Mouse (Mus musculus) embryonic facial prominence, embryonic 15.5 days (tissue): Measurements from ENCODE around the gene Lsm4. TPM values are rescaled to one million over a fixed set of nuclear protein-coding genes. Genes with fewer than 3 reads are reported as not detected.

Experiments
- ATAC-seq: fragments of 200-750 bp; cut with Nextera tagmentation; 2 replicates; pipeline ENCODE4 v1.8.0; 2017; ENCODE audit warnings: low read depth, moderate TSS enrichment; ENCODE audit not compliant: insufficient number of reproducible peaks, low FRiP score, low TSS enrichment
- H3K27ac ChIP-seq: fragments of 300-500 bp; sonication (generic); replicated peaks from 2 replicates; pipeline ENCODE4 v1.5.1; 2015; ENCODE audit warnings: mild to moderate bottlenecking, inconsistent platforms
- H3K27me3 ChIP-seq: fragments of 300-500 bp; sonication (generic); 2 replicates; pipeline ENCODE4 v1.6.1; 2015; ENCODE audit warnings: inconsistent platforms
- H3K36me3 ChIP-seq: fragments of 300-500 bp; sonication (generic); 2 replicates; pipeline ENCODE4 v1.6.1; 2015; ENCODE audit warnings: mild to moderate bottlenecking, inconsistent platforms
- H3K4me1 ChIP-seq: fragments of 300-500 bp; sonication (generic); 2 replicates; pipeline ENCODE4 v1.6.1; 2015; ENCODE audit warnings: inconsistent platforms
- H3K4me2 ChIP-seq: fragments of 300-500 bp; sonication (generic); replicated peaks from 2 replicates; pipeline ENCODE4 v1.6.1; 2015; ENCODE audit warnings: mild to moderate bottlenecking, inconsistent platforms
- H3K4me3 ChIP-seq: fragments of 300-500 bp; sonication (generic); replicated peaks from 2 replicates; pipeline ENCODE4 v1.5.1; 2015; ENCODE audit warnings: mild to moderate bottlenecking, inconsistent platforms
- H3K9ac ChIP-seq: fragments of 300-500 bp; sonication (generic); 2 replicates; pipeline ENCODE4 v1.6.1; 2015; ENCODE audit warnings: inconsistent platforms
- H3K9me3 ChIP-seq: fragments of 300-500 bp; sonication (generic); replicated peaks from 2 replicates; pipeline ENCODE4 v1.6.1; 2016; ENCODE audit warnings: inconsistent platforms
- WGBS: fragments of 180-500 bp; shearing (Covaris S2); methylation state at CpG from one replicate; pipeline ENCODE4 v1.1.7; 2015; 5-methylcytosine and 5-hydroxymethylcytosine counted together
- polyA plus RNA-seq: library from polyadenylated mRNA; unstranded; fragments of >200 nt; fragmentation: Nextera tagmentation; extraction: Ambion mirVana; gene quantifications from 2 replicates; pipeline ENCODE4 v1.2.1, GENCODE M21; 2015

The Lsm4 gene
- polyA plus RNA-seq, result 243 and 244 TPM in 2 replicates

DNA sequence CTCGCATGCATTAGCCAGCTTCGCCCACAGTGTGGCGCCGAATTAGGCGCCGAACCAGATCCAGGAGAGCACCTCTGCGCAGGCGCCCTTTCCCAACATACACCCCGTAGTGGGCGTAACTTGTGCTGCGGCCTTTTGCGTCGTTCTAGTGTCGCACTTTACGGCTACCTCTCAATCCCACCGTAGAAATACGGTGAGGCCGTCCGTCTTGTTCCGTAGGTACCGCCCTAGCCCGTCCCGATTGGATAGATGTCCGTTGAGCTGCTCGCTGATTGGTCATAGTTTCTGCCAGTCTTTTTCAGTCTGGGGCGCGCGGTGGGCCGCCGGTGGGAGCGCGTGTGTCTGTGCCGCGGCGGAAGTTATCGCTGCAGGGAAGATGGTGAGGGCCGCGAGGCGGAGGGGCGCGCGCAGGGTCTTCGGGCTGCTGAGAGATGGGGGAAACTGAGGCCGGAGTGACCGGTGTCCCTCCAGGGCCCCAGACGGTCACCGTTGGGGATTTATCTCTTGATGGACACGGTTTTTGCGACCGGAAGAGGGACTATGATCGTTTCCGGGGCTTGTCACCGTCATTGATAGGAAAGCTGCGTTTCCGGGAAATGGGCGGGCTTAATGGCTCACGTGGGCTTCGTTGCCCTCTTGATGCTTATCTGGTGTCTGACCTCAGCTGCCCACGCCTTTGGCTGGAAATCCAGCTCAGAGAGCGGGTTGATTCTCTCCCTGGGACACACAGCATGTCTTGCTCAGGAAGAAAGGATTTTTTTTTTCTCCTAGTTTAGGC, at the start of gene Lsm4:
Lsm4 (plus strand) TSS at position 170 of the 778 bp plus-strand sequence.
- WGBS, result under 1% methylated on average over 60 of the region's 60 CpGs
- peak within 1 kb of the TSS; percentile 96 for H3K27ac ChIP-seq
- no peaks in the 10 kb centered on the region for H3K9me3 ChIP-seq
- peak within 1 kb of the TSS; percentile 79 for H3K4me3 ChIP-seq
- peak; percentile 97 for ATAC-seq
- peaks cover 11% of the 10 kb centered on the region; the same call in 1 of the 2 replicates for H3K36me3 ChIP-seq
- H3K27me3 ChIP-seq, result no peaks in the 10 kb centered on the region
- peak within 1 kb of the TSS; percentile 63 for H3K4me2 ChIP-seq
- H3K4me1 ChIP-seq, result peaks cover 27% of the 10 kb centered on the region
- peak within 1 kb of the TSS; percentile 50 for H3K9ac ChIP-seq

DNA sequence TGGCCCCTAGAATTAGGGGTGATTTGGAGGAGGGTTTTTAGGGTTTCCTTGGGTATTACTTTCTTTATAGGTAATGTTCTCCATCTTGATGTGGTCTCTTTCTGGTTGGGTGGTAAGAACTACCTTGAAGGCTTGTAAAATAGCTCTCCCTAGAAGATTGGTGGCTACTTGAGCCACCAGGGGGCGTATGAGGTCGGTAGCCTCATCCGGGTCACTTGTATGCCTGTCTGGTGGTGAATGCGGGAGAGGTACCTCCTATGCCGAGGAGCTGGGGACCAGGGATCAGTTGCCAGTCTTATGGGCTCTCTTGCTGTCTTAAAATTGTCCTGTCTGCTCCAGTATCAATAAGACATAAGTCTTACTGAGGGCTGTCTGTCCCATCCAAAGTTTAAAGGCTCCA, 47.9 kb upstream of the Lsm4 start:
- Histone ChIP-seq H3K27me3 (peaks cover 17% of the 10 kb centered on the region), H3K27ac (no peak overlapping the region), H3K4me2 (0 out of 2 replicates have a peak overlapping the region, but pooled peaks have one; percentile 8), H3K4me1 (peaks cover 9% of the 10 kb centered on the region), H3K4me3 (no peak overlapping the region), H3K9ac (no peak overlapping the region), H3K9me3 (no peaks in the 10 kb centered on the region), H3K36me3 (no peaks in the 10 kb centered on the region)
- no peak for ATAC-seq
- 12% methylated on average over 5 of the region's 5 CpGs for WGBS

DNA sequence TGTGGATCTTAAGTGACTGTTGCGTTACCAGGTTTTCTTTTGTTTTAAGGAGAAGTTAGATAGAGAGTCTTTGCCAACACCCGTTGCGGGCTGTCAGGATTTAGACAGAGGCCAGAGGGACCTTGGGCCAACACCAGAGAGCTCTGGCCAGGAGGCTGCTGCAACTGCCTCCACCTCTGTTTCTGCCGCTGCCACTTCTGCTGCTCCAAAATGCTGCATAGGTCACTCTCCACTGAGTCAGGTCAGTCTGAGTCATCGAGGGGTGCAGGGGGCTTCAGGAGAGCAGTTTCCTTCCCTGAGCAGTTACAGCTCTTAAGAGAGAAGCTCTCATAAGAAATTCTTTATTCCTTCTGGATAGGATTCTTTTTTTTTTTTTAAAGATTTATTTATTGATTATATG, 46.0 kb upstream of the Lsm4 start:
- Histone ChIP-seq H3K4me1 (peaks cover 25% of the 10 kb centered on the region), H3K9me3 (no peaks in the 10 kb centered on the region), H3K9ac (no peak overlapping the region), H3K36me3 (no peaks in the 10 kb centered on the region), H3K27me3 (peaks cover 17% of the 10 kb centered on the region), H3K27ac (no peak overlapping the region), H3K4me2 (no peak overlapping the region), H3K4me3 (no peak overlapping the region)
- 85% methylated on average over 5 of the region's 5 CpGs for WGBS
- no peak for ATAC-seq

DNA sequence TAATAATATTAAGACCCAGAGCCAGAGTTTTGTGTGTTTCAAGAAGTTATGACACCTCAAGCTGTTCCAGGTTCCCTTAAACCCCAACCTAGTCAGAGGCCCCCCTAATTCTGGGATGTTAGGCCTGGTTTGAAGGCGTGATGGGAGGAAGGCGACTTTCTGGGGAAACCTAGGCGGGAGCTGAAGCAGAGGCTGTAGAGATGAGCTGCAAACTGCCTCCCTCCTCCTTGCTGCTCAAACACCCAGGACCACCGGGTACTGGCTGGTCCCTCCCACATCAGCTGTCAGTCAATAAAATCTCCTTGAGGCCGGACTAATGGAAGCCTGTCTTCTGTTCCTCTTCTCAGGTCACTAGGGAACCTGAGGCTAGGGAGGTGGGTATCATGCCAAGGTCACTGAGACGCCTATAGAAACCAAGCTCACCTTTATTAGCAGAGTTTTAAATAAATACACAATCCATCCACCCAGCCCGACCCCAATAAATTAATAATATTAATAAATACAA, 44.0 kb upstream of the Lsm4 start:
- Histone ChIP-seq H3K9ac (peak overlapping the region; percentile 37; the same call in 1 of the 2 replicates), H3K27me3 (peaks cover 11% of the 10 kb centered on the region), H3K4me2 (peak overlapping the region; percentile 83), H3K4me3 (peak overlapping the region; percentile 56), H3K36me3 (no peaks in the 10 kb centered on the region), H3K9me3 (no peaks in the 10 kb centered on the region), H3K4me1 (peaks cover 30% of the 10 kb centered on the region), H3K27ac (peak overlapping the region; percentile 23; the same call in 1 of the 2 replicates)
- WGBS, result 48% methylated on average over 7 of the region's 7 CpGs
- no peak for ATAC-seq

DNA sequence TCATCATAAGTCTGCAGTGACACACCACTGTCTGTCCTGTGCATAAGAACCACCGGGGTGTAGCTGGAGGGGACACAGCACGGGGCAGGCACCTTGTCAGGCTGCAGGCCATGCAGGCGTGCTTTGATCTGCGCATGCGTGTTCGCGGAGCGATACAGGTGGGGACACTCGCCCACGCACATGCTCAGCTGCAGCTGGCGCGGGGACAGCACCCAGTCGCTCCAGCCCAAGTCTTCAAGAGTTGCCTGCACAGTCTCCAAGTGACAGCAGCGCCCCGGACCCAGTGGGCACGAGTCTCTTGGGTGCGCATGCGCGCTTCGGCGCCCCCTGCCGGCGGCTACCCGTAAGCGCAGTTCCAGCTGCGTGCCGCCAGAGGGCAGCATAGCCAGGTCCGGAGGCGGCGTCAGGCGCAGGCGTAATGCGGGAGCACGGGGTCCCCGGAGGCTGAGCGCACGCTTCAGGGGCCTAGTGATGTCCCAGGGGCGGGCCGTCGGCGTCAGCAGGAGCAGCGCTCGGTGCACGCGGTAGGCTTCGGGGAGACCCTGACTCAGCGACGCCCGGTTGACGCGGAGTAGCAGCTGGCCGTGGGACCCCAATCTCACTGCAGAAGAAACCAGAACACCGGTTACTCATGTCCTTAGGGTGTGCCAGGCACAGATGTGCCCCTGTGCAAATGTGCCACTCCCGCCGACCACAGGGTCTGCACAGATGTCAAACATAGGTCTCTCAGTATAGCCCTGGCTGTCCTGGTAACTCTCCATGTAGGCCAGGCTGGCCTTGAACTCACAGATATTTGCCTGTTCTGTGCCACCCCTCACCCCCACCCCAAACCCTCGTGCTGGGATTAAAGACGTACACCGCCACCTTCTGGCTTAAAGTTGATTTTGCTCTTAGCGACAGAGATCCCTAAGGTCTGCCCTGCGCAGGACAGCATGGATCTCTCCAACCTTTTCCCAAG, 43.2 kb upstream of the Lsm4 start:
- peak; percentile 87 for ATAC-seq
- Histone ChIP-seq H3K9me3 (no peaks in the 10 kb centered on the region), H3K27ac (peak overlapping the region; percentile 23; the same call in 1 of the 2 replicates), H3K4me3 (peak overlapping the region; percentile 56), H3K4me2 (peak overlapping the region; percentile 83), H3K27me3 (peaks cover 11% of the 10 kb centered on the region), H3K36me3 (no peaks in the 10 kb centered on the region), H3K4me1 (peaks cover 36% of the 10 kb centered on the region), H3K9ac (peak overlapping the region; percentile 37)
- WGBS, result 1% methylated on average over 60 of the region's 60 CpGs

DNA sequence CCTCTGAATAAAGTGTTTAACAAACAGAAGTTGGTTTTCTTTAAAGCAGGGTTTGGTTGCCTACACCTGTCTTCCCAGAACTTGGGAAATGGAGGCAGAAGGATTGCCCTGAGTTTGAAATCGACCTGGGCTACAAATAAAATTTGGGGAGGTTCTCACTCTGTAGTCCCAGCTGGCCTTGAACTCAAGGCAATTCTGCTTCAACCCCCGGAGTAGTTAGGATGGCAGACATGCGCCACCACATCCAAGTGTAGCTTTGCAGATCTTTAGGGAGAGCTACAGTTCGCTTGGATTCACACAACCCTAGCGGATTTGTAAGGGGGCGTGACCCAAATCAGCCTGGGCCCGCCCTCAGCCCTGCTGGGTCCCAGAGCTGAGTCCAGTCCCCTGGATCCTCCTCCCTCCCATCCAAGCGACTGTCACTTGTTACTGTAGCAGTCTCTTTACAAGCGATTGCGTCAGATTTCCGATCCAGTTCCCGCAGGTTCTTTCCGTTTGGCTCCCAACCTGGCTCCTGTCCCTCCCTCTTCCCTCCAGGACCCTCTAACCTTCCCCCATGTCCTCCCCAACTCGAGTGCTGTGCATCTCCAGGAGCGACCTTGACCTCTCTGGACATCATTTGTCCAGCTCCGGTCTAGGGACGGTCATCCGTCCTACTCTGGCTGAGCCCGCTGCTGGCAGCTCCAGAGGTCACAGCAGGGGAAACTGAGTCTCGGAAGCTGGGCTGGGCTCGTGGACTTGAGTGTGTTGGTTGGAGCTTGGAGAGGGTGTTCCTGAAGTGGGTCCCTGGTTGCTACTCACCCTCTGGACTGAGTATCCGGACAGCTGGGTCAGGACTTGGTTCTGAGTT, 42.3 kb upstream of the Lsm4 start:
- WGBS, result 15% methylated on average over 22 of the region's 22 CpGs
- H3K9ac ChIP-seq, result no peak overlapping the region
- peaks cover 31% of the 10 kb centered on the region for H3K4me1 ChIP-seq
- ATAC-seq, result 0 out of 2 replicates have a peak, but pooled peaks have one; percentile 31
- no peaks in the 10 kb centered on the region for H3K9me3 ChIP-seq
- peak overlapping the region; percentile 56; the same call in 1 of the 2 replicates for H3K4me3 ChIP-seq
- peak overlapping the region; percentile 83 for H3K4me2 ChIP-seq
- H3K27ac ChIP-seq, result peak overlapping the region; percentile 23; the same call in 1 of the 2 replicates
- H3K27me3 ChIP-seq, result peaks cover 11% of the 10 kb centered on the region
- H3K36me3 ChIP-seq, result no peaks in the 10 kb centered on the region

DNA sequence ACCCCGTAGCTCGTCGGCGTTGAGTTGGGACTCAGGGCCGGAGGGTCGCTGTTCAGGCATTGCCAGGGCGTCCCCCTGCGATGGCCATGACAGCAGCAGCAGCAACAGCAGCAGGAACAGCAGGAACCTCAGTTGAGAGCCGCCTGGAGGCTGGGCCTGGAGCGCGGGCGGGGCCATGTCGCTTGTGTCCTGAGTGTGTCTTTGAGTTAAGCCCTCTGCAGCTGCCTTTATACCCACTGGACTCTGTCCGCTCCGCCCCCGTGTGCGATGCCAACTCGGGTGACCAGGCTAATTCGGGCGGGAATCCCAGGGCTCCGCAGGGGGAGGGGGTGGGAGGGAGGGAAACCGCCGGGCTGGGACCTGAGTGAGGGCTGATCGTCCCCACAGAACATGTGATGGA, 41.6 kb upstream of the Lsm4 start:
- no peak for ATAC-seq
- H3K4me2 ChIP-seq, result peak overlapping the region; percentile 15; the same call in 1 of the 2 replicates
- no peaks in the 10 kb centered on the region for H3K36me3 ChIP-seq
- peaks cover 11% of the 10 kb centered on the region for H3K27me3 ChIP-seq
- H3K9ac ChIP-seq, result no peak overlapping the region
- WGBS, result 18% methylated on average over 24 of the region's 24 CpGs
- H3K4me1 ChIP-seq, result peaks cover 31% of the 10 kb centered on the region
- no peaks in the 10 kb centered on the region for H3K9me3 ChIP-seq
- H3K27ac ChIP-seq, result no peak overlapping the region
- H3K4me3 ChIP-seq, result no peak overlapping the region

DNA sequence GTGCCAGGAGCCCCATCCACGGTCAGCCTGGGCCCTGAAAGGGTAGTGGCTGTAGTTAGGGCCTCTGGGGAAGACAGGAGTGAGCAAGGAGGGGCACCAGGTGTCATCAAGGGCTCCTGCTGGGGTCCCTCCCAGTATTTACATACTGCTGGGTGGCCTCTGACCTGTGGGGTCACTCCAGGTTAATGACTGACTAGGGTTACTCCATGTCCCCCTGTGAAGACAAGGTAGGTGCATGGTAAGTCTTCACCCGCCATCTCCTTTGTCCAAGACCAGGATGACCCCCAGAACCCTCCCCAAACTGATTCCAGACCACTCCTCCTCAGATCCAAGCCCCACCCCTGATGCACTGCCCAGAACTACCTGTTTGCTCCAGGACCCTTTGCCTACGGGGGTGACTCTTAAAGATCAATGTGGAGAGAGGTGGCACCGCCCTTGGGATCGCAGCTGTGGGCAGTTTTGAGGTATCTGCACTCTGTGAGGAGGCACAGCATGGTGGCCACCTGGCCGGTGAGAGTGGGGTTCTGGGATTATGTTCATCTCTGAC, 40.6 kb upstream of the Lsm4 start, which contains the start of gene Gdf15:
Gdf15 (minus strand) TSS at position 111 of the 547 bp plus-strand sequence.
- H3K9ac ChIP-seq, result no peak within 1 kb of the TSS

DNA sequence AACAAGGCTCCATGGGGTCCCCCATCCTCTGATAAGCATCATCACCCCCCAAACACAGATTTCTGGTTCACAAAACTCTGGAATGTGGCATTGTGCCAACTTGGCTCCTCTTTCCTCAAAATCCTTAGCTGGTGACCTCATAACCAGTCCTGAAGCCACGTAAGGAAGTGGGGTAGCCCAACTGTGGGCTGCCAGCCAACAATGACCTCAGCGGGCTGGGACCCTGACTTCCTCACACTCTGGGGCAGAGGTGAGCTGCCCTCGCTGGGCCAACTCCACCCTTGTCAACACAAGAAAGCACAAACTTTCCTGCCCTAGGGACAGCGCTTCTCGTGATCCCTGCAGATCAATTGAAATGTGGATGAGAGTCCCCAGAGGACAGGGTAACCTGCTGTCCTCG, 39.0 kb upstream of the Lsm4 start:
- Histone ChIP-seq H3K36me3 (no peaks in the 10 kb centered on the region), H3K9ac (no peak overlapping the region), H3K27me3 (peaks cover 11% of the 10 kb centered on the region), H3K4me1 (peaks cover 31% of the 10 kb centered on the region), H3K4me2 (no peak overlapping the region), H3K27ac (no peak overlapping the region), H3K9me3 (no peaks in the 10 kb centered on the region), H3K4me3 (no peak overlapping the region)
- WGBS, result 43% methylated on average over 6 of the region's 6 CpGs
- ATAC-seq, result no peak

More for the DNA sequence above, 40.6 kb upstream of the Lsm4 start, which contains the start of gene Gdf15:
- Histone ChIP-seq H3K9me3 (no peaks in the 10 kb centered on the region), H3K27me3 (peaks cover 11% of the 10 kb centered on the region), H3K4me1 (peaks cover 31% of the 10 kb centered on the region), H3K4me2 (peak within 1 kb of the TSS; percentile 15; the same call in 1 of the 2 replicates), H3K4me3 (no peak within 1 kb of the TSS), H3K27ac (no peak within 1 kb of the TSS), H3K36me3 (no peaks in the 10 kb centered on the region)
- no peak for ATAC-seq
- 67% methylated on average over 6 of the region's 6 CpGs for WGBS

DNA sequence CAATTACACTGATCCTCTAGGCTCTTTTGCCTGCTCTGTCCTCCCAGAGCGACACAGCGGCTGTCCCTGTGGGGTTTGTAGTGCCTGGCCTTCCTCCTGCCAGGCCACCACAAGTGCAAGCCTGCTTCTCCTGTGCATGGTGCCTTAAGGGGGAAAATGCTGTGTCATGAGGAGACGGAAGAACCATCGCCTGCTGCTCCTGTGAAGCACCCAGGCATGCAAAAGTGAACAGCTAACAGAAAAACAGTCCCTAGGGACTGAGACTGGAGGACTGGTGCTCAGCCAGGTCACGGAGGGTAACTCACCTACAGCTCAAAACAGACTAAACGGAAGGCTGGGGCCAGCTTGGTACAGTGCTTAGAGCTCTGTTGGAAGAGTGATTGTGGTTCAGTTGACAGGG, 37.5 kb upstream of the Lsm4 start:
- WGBS, result 66% methylated on average over 6 of the region's 6 CpGs
- H3K36me3 ChIP-seq, result no peaks in the 10 kb centered on the region

More for the DNA sequence above, 37.5 kb upstream of the Lsm4 start:
- H3K4me2 ChIP-seq, result no peak overlapping the region
- no peak overlapping the region for H3K9ac ChIP-seq
- peaks cover 22% of the 10 kb centered on the region for H3K4me1 ChIP-seq
- no peaks in the 10 kb centered on the region for H3K9me3 ChIP-seq
- peaks cover 11% of the 10 kb centered on the region for H3K27me3 ChIP-seq
- no peak for ATAC-seq
- no peak overlapping the region for H3K4me3 ChIP-seq
- H3K27ac ChIP-seq, result no peak overlapping the region
